Mouse (Mus musculus) midbrain, postnatal 0 days (tissue): ENCODE data around the gene Pi4k2a. TPM values are rescaled to one million over a fixed set of nuclear protein-coding genes. Genes with fewer than 3 reads are reported as not detected.
A peak's percentile ranks its signal among the peaks of the same experiment; 100 is the strongest.

ENCODE experiments used
- ATAC-seq: fragments of 200-750 bp; cut with Nextera tagmentation; 2 replicates; pipeline ENCODE4 v1.8.0; 2017; ENCODE audit warnings: moderate number of reproducible peaks, mild to moderate bottlenecking, moderate TSS enrichment, moderate library complexity; ENCODE audit not compliant: low FRiP score
- DNase-seq: peaks from one replicate; pipeline ENCODE4 v3.0.0-alpha.2; 2015; ENCODE audit warnings: low spot score
- H3K27ac ChIP-seq: fragments of 300-500 bp; sonication (generic); 2 replicates; pipeline ENCODE4 v1.5.1; 2014; ENCODE audit warnings: low read depth, mild to moderate bottlenecking, low read length, mixed read lengths
- H3K27me3 ChIP-seq: fragments of 300-500 bp; sonication (generic); 2 replicates; pipeline ENCODE4 v1.6.1; 2014; ENCODE audit warnings: low read length, control low read depth, mixed read lengths; ENCODE audit not compliant: insufficient read depth
- H3K36me3 ChIP-seq: fragments of 300-500 bp; sonication (generic); 2 replicates; pipeline ENCODE4 v1.6.1; 2014; ENCODE audit warnings: low read length, control low read depth, mixed read lengths; ENCODE audit not compliant: insufficient read depth
- H3K4me1 ChIP-seq: fragments of 300-500 bp; sonication (generic); 2 replicates; pipeline ENCODE4 v1.6.1; 2014; ENCODE audit warnings: mild to moderate bottlenecking, control low read depth, antibody characterized with exemption, low read length, mixed read lengths; ENCODE audit not compliant: insufficient read depth
- H3K4me2 ChIP-seq: fragments of 300-500 bp; sonication (generic); 2 replicates; pipeline ENCODE4 v1.6.1; 2014; ENCODE audit warnings: low read depth, mild to moderate bottlenecking, low read length, mixed read lengths; ENCODE audit not compliant: poor library complexity, severe bottlenecking
- H3K4me3 ChIP-seq: fragments of 300-500 bp; sonication (generic); 2 replicates; pipeline ENCODE4 v1.5.1; 2014; ENCODE audit warnings: low read depth, mild to moderate bottlenecking, low read length, moderate library complexity
- H3K9ac ChIP-seq: fragments of 300-500 bp; sonication (generic); replicated peaks from 2 replicates; pipeline ENCODE4 v1.6.1; 2014; ENCODE audit warnings: mild to moderate bottlenecking, low read length, moderate library complexity, mixed read lengths; ENCODE audit not compliant: poor library complexity, severe bottlenecking
- H3K9me3 ChIP-seq: fragments of 300-500 bp; sonication (generic); 2 replicates; pipeline ENCODE4 v1.6.1; 2016; ENCODE audit warnings: low read length, control low read depth
- CTCF ChIP-seq: IDR thresholded peaks from 2 replicates; pipeline ENCODE4 v1.5.1; 2016; ENCODE audit warnings: antibody characterized with exemption, mild to moderate bottlenecking
- WGBS: fragments of 180-500 bp; shearing (Covaris S2); extraction: QIAGEN DNeasy Blood & Tissue Kit; methylation state at CpG from one replicate; pipeline ENCODE4 v1.1.7; 2014; 5-methylcytosine and 5-hydroxymethylcytosine counted together
- polyA plus RNA-seq: library from polyadenylated mRNA; unstranded; fragments of >200 nt; fragmentation: Nextera tagmentation; extraction: Ambion mirVana; gene quantifications from 2 replicates; pipeline ENCODE4 v1.2.1, GENCODE M21; 2015
- total RNA-seq: library from RNA; depleted of rRNA; stranded (reverse); fragments of >200 nt; gene quantifications from 2 replicates; pipeline ENCODE4 v1.2.3, GENCODE M21; 2014

Pi4k2a gene
- total and polyA plus RNA-seq, 2 experiments from 2014 or later = 19.3 to 33.0 TPM

- no peaks in the 10 kb centered on the region for H3K27me3 ChIP-seq
- no peak overlapping the region for H3K4me3 ChIP-seq
- no peak overlapping the region for H3K27ac ChIP-seq
- H3K9me3 ChIP-seq = no peaks in the 10 kb centered on the region
- 92% methylated on average over 6 of the region's 6 CpGs for WGBS
- peaks cover 10% of the 10 kb centered on the region for H3K4me1 ChIP-seq
- H3K9ac ChIP-seq = no peak overlapping the region
- H3K36me3 ChIP-seq = peaks cover 17% of the 10 kb centered on the region
- no peak for ATAC-seq
- no peak for TF ChIP-seq CTCF
- DNase-seq = no peak
- H3K4me2 ChIP-seq = no peak overlapping the region
Observed at GRCm38 (mm10) chr19:42126219-42126605, 35.9 kb downstream of the Pi4k2a start.

GRCm38 (mm10) chr19:42127024-42127423, 36.8 kb downstream of the Pi4k2a start:
- no peaks in the 10 kb centered on the region for H3K9me3 ChIP-seq
- H3K27me3 ChIP-seq = no peaks in the 10 kb centered on the region
- no peak for DNase-seq
- ATAC-seq = no peak
- no peak overlapping the region for H3K4me2 ChIP-seq
- no peak overlapping the region for H3K9ac ChIP-seq
- peaks cover 10% of the 10 kb centered on the region for H3K4me1 ChIP-seq
- no peak for TF ChIP-seq CTCF
- H3K36me3 ChIP-seq = peaks cover 9% of the 10 kb centered on the region
- H3K27ac ChIP-seq = no peak overlapping the region
- WGBS = 95% methylated on average over 5 of the region's 5 CpGs
- H3K4me3 ChIP-seq = no peak overlapping the region

GRCm38 (mm10) chr19:42128052-42128740, 37.9 kb downstream of the Pi4k2a start:
- Histone ChIP-seq H3K27ac (peak overlapping the region; percentile 8; the same call in 1 of the 2 replicates), H3K9me3 (no peaks in the 10 kb centered on the region), H3K27me3 (no peaks in the 10 kb centered on the region), H3K9ac (peak overlapping the region; percentile 62), H3K4me2 (peak overlapping the region; percentile 91), H3K4me3 (peak overlapping the region; percentile 58), H3K36me3 (peaks cover 8% of the 10 kb centered on the region), H3K4me1 (peaks cover 10% of the 10 kb centered on the region)
- no peak for TF ChIP-seq CTCF
- ATAC-seq (no peak), DNase-seq (no peak)
- WGBS = 4% methylated on average over 23 of the region's 23 CpGs

GRCm38 (mm10) chr19:42128787-42129508, 38.7 kb downstream of the Pi4k2a start, which contains the start of gene Avpi1:
Gene Avpi1 (minus strand): TSS chr19:42129059.
- Histone ChIP-seq H3K27ac (peak within 1 kb of the TSS; percentile 8; the same call in 1 of the 2 replicates), H3K4me2 (peak within 1 kb of the TSS; percentile 91), H3K4me1 (peaks cover 10% of the 10 kb centered on the region), H3K9me3 (no peaks in the 10 kb centered on the region), H3K4me3 (peak within 1 kb of the TSS; percentile 58), H3K27me3 (no peaks in the 10 kb centered on the region), H3K9ac (peak within 1 kb of the TSS; percentile 62), H3K36me3 (peaks cover under 1% of the 10 kb centered on the region; the same call in 1 of the 2 replicates)
- ATAC-seq = peak; percentile 96
- whole genome bisulfite sequencing = under 1% methylated on average over 54 of the region's 54 CpGs
- DNase-seq = peak; percentile 97
- no peak for TF ChIP-seq CTCF

GRCm38 (mm10) chr19:42129509-42130293, 39.4 kb downstream of the Pi4k2a start:
- TF ChIP-seq CTCF = no peak
- 15% methylated on average over 14 of the region's 14 CpGs for WGBS
- H3K9ac ChIP-seq = no peak overlapping the region
- ATAC-seq (peak; percentile 18), DNase-seq (no peak)
- H3K4me1 ChIP-seq = peaks cover 10% of the 10 kb centered on the region
- no peaks in the 10 kb centered on the region for H3K9me3 ChIP-seq
- 0 out of 2 replicates have a peak overlapping the region, but pooled peaks have one; percentile 8 for H3K27ac ChIP-seq
- H3K4me2 ChIP-seq = peak overlapping the region; percentile 91
- no peaks in the 10 kb centered on the region for H3K27me3 ChIP-seq
- no peaks in the 10 kb centered on the region for H3K36me3 ChIP-seq
- H3K4me3 ChIP-seq = peak overlapping the region; percentile 58
